Mouse (Mus musculus) limb, embryonic 12.5 days (tissue): ENCODE data around the gene Olfr820. TPM values are rescaled to one million over a fixed set of nuclear protein-coding genes. Genes with fewer than 3 reads are reported as not detected.
"Not testable (repeated sequence)": the region's sequence is repeated elsewhere in the genome, so short reads cannot be mapped to it uniquely, and the experiment has no call there.

Experiments
- ATAC-seq: fragments of 200-750 bp; cut with Nextera tagmentation; 2 replicates; pipeline ENCODE4 v1.8.0; 2017; ENCODE audit warnings: low read depth, moderate TSS enrichment; ENCODE audit not compliant: insufficient number of reproducible peaks, insufficient read depth, low FRiP score, low TSS enrichment
- H3K27ac ChIP-seq: fragments of 300-500 bp; sonication (generic); 2 replicates; pipeline ENCODE4 v1.5.1; 2016; ENCODE audit warnings: mild to moderate bottlenecking, moderate library complexity
- H3K27me3 ChIP-seq: fragments of 300-500 bp; sonication (generic); 2 replicates; pipeline ENCODE4 v1.6.1; 2016; ENCODE audit warnings: mild to moderate bottlenecking, moderate library complexity
- H3K36me3 ChIP-seq: fragments of 300-500 bp; sonication (generic); 2 replicates; pipeline ENCODE4 v1.6.1; 2016; ENCODE audit warnings: mild to moderate bottlenecking, moderate library complexity
- H3K4me1 ChIP-seq: fragments of 300-500 bp; sonication (generic); replicated peaks from 2 replicates; pipeline ENCODE4 v1.6.1; 2016
- H3K4me2 ChIP-seq: fragments of 300-500 bp; sonication (generic); 2 replicates; pipeline ENCODE4 v1.6.1; 2016; ENCODE audit warnings: mild to moderate bottlenecking, moderate library complexity
- H3K4me3 ChIP-seq: fragments of 300-500 bp; sonication (generic); replicated peaks from 2 replicates; pipeline ENCODE4 v1.5.1; 2016; ENCODE audit warnings: mild to moderate bottlenecking
- H3K9ac ChIP-seq: fragments of 300-500 bp; sonication (generic); replicated peaks from 2 replicates; pipeline ENCODE4 v1.6.1; 2016; ENCODE audit warnings: mild to moderate bottlenecking, moderate library complexity
- H3K9me3 ChIP-seq: fragments of 300-500 bp; sonication (generic); 2 replicates; pipeline ENCODE4 v1.6.1; 2016; ENCODE audit warnings: mild to moderate bottlenecking, moderate library complexity
- WGBS: fragments of 180-500 bp; shearing (Covaris S2); methylation state at CpG from one replicate; pipeline ENCODE4 v1.1.7; 2016; 5-methylcytosine and 5-hydroxymethylcytosine counted together
- polyA plus RNA-seq: library from polyadenylated mRNA; unstranded; fragments of >200 nt; fragmentation: Nextera tagmentation; extraction: Ambion mirVana; gene quantifications from 2 replicates; pipeline ENCODE4 v1.2.1, GENCODE M21; 2016

Olfr820 gene
- polyA plus RNA-seq: not detected in 2 replicates

GRCm38 (mm10) chr10:130012321-130012720, at the start of gene Olfr820:
TSS of gene Olfr820 (plus strand) at chr10:130012621.
- H3K4me1 ChIP-seq: no peaks in the 10 kb centered on the region
- no peak within 1 kb of the TSS for H3K9ac ChIP-seq
- no peak within 1 kb of the TSS for H3K4me3 ChIP-seq
- no peaks in the 10 kb centered on the region for H3K36me3 ChIP-seq
- H3K9me3 ChIP-seq: no peaks in the 10 kb centered on the region
- H3K4me2 ChIP-seq: no peak within 1 kb of the TSS
- H3K27me3 ChIP-seq: no peaks in the 10 kb centered on the region
- no peak for ATAC-seq
- H3K27ac ChIP-seq: no peak within 1 kb of the TSS

- not testable (repeated sequence) for H3K27ac ChIP-seq, H3K4me3 ChIP-seq, H3K27me3 ChIP-seq, H3K4me2 ChIP-seq, H3K9ac ChIP-seq, H3K4me1 ChIP-seq, ATAC-seq, H3K9me3 ChIP-seq, H3K36me3 ChIP-seq
- 95% methylated on average over 2 of the region's 3 CpGs for WGBS
Measured at GRCm38 (mm10) chr10:129966232-129966631, 46.2 kb upstream of the Olfr820 start.

GRCm38 (mm10) chr10:129967166-129967565, 45.3 kb upstream of the Olfr820 start, which contains the start of gene Olfr819:
TSS of gene Olfr819 (minus strand) at chr10:129967266.
- H3K36me3 ChIP-seq, H3K9ac ChIP-seq, H3K27ac ChIP-seq, H3K4me3 ChIP-seq, H3K4me1 ChIP-seq, H3K4me2 ChIP-seq, H3K9me3 ChIP-seq, H3K27me3 ChIP-seq, ATAC-seq: not testable (repeated sequence)
- 71% methylated on average over 2 of the region's 2 CpGs for WGBS

- ATAC-seq, H3K9ac ChIP-seq, H3K27me3 ChIP-seq, H3K4me1 ChIP-seq, H3K27ac ChIP-seq, H3K4me2 ChIP-seq, H3K9me3 ChIP-seq, H3K4me3 ChIP-seq, H3K36me3 ChIP-seq: not testable (repeated sequence)
- no CpG with 5 or more reads among the region's 3 CpGs for WGBS
Measured at GRCm38 (mm10) chr10:129972994-129973393, 39.4 kb upstream of the Olfr820 start.

GRCm38 (mm10) chr10:129976040-129976439, 36.4 kb upstream of the Olfr820 start, which contains the start of gene Olfr247:
TSS of gene Olfr247 (minus strand) at chr10:129976140.
- not testable (repeated sequence) for H3K27ac ChIP-seq, H3K4me3 ChIP-seq, H3K36me3 ChIP-seq, H3K4me1 ChIP-seq, H3K27me3 ChIP-seq, H3K9me3 ChIP-seq, ATAC-seq, H3K4me2 ChIP-seq, H3K9ac ChIP-seq
- WGBS: no CpG with 5 or more reads among the region's 2 CpGs

- not testable (repeated sequence) for H3K27me3 ChIP-seq, H3K27ac ChIP-seq, H3K4me2 ChIP-seq, H3K36me3 ChIP-seq, H3K4me1 ChIP-seq, H3K4me3 ChIP-seq, H3K9ac ChIP-seq, H3K9me3 ChIP-seq, ATAC-seq
- WGBS: no CpG with 5 or more reads among the region's 3 CpGs
Measured at GRCm38 (mm10) chr10:129981867-129982266, 30.6 kb upstream of the Olfr820 start.

GRCm38 (mm10) chr10:129984962-129985361, 27.5 kb upstream of the Olfr820 start, which contains the start of gene Gm10310:
TSS of gene Gm10310 (minus strand) at chr10:129985062.
- H3K9ac ChIP-seq, H3K36me3 ChIP-seq, H3K4me2 ChIP-seq, H3K27ac ChIP-seq, H3K4me1 ChIP-seq, ATAC-seq, H3K27me3 ChIP-seq, H3K4me3 ChIP-seq, H3K9me3 ChIP-seq: not testable (repeated sequence)
- WGBS: no CpG with 5 or more reads among the region's 1 CpGs

GRCm38 (mm10) chr10:130004104-130004503, 8.3 kb upstream of the Olfr820 start:
- ATAC-seq, H3K36me3 ChIP-seq, H3K9ac ChIP-seq, H3K4me1 ChIP-seq, H3K4me3 ChIP-seq, H3K9me3 ChIP-seq, H3K27ac ChIP-seq, H3K4me2 ChIP-seq, H3K27me3 ChIP-seq: not testable (repeated sequence)
- 86% methylated on average over 4 of the region's 4 CpGs for WGBS

GRCm38 (mm10) chr10:130005366-130005765, 7.1 kb upstream of the Olfr820 start:
- H3K27me3 ChIP-seq, H3K27ac ChIP-seq, H3K4me2 ChIP-seq, H3K4me3 ChIP-seq, H3K36me3 ChIP-seq, H3K4me1 ChIP-seq, ATAC-seq, H3K9me3 ChIP-seq, H3K9ac ChIP-seq: not testable (repeated sequence)
- WGBS: 87% methylated on average over 4 of the region's 4 CpGs

- ATAC-seq: no peak
- no peak within 1 kb of the TSS for H3K4me2 ChIP-seq
- no peaks in the 10 kb centered on the region for H3K36me3 ChIP-seq
- H3K4me1 ChIP-seq: no peaks in the 10 kb centered on the region
- H3K27me3 ChIP-seq: no peaks in the 10 kb centered on the region
- no peak within 1 kb of the TSS for H3K4me3 ChIP-seq
- no peak within 1 kb of the TSS for H3K27ac ChIP-seq
- no peak within 1 kb of the TSS for H3K9ac ChIP-seq
- no peaks in the 10 kb centered on the region for H3K9me3 ChIP-seq
Measured at GRCm38 (mm10) chr10:130030048-130030447, 17.6 kb downstream of the Olfr820 start, which contains the start of gene Olfr821. TSS of gene Olfr821 (plus strand) at chr10:130030348.

GRCm38 (mm10) chr10:130037096-130037495, 24.7 kb downstream of the Olfr820 start:
- Histone ChIP-seq H3K27ac (no peak overlapping the region), H3K9ac (no peak overlapping the region), H3K9me3 (no peaks in the 10 kb centered on the region), H3K4me1 (no peaks in the 10 kb centered on the region), H3K4me2 (no peak overlapping the region), H3K36me3 (no peaks in the 10 kb centered on the region), H3K4me3 (no peak overlapping the region), H3K27me3 (no peaks in the 10 kb centered on the region)
- 72% methylated on average over 6 of the region's 6 CpGs for WGBS
- ATAC-seq: no peak
